Mouse (Mus musculus) layer of hippocampus, adult 18-20 months (tissue): ENCODE data around the gene Nln. TPM values are rescaled to one million over a fixed set of nuclear protein-coding genes. Genes with fewer than 3 reads are reported as not detected.

Experiments
- total RNA-seq, 2 experiments: library from RNA; stranded (reverse); gene quantifications; 2 replicates each; pipeline ENCODE4 v1.2.3; 2021

Gene Nln
- total RNA-seq, 2 experiments from 2014 or later = 17.4 to 21.1 TPM

Other genes with a start within 250 kb of the Nln start
- gene Erbin, start 189.1 kb downstream of the Nln start, total RNA-seq = 10 to 100 TPM; 45.5 to 54.8 TPM
- gene Sgtb, start 127 bp upstream of the Nln start, total RNA-seq = 10 to 100 TPM; 79.8 to 80.1 TPM
- 10 to 100 TPM; 51.6 to 52.1 TPM for gene Trappc13, start 68.9 kb upstream of the Nln start, total RNA-seq
- gene Trim23, start 69.2 kb upstream of the Nln start, total RNA-seq = 10 to 100 TPM; 57.8 to 58.9 TPM
- under 1 TPM; 0.25 to 0.79 TPM for gene Cenpk, start 119.0 kb upstream of the Nln start, total RNA-seq
- 10 to 100 TPM; 12.2 to 15.7 TPM for gene Ppwd1, start 119.2 kb upstream of the Nln start, total RNA-seq
- gene Adamts6, start 178.2 kb upstream of the Nln start, total RNA-seq = 1 to 10 TPM; 3.7 to 3.9 TPM